Mouse (Mus musculus): ENCODE results near the gene Msx1. TPM values are rescaled to one million over a fixed set of nuclear protein-coding genes. Genes with fewer than 3 reads are reported as not detected.
A peak's percentile ranks its signal among the peaks of the same experiment; 100 is the strongest.

The Msx1 gene
- polyA plus RNA-seq, 1 experiment: 5.9 TPM

- 6% methylated on average over 9 of the region's 9 CpGs for WGBS
- DNase-seq: no peak
- H3K4me1 ChIP-seq (ENCODE audit: control insufficient read depth, insufficient read depth, low read length): peaks cover 3% of the 10 kb centered on the region; the same call in 1 of the 2 replicates
- TF ChIP-seq POLR2A (IDR thresholded peaks at IDR 0.05; ENCODE audit: borderline replicate concordance, extremely low read depth, low read depth, low read length) (no peak), CTCF (IDR thresholded peaks at IDR 0.05; ENCODE audit: insufficient read depth, low read length) (no peak)
- H3K4me3 ChIP-seq (replicated peaks; ENCODE audit: extremely low read depth, low read depth, low read length): no peak overlapping the region
These were observed 3.2 kb upstream of the Msx1 start for GRCm38 (mm10) chr5:37827626-37827950.

- peaks cover 3% of the 10 kb centered on the region; the same call in 1 of the 2 replicates for H3K4me1 ChIP-seq (ENCODE audit: control insufficient read depth, insufficient read depth, low read length)
- TF ChIP-seq CTCF (IDR thresholded peaks at IDR 0.05; ENCODE audit: insufficient read depth, low read length) (no peak), POLR2A (IDR thresholded peaks at IDR 0.05; ENCODE audit: borderline replicate concordance, extremely low read depth, low read depth, low read length) (no peak)
- WGBS: 3% methylated on average over 59 of the region's 59 CpGs
- H3K4me3 ChIP-seq (replicated peaks; ENCODE audit: extremely low read depth, low read depth, low read length): no peak overlapping the region
- DNase-seq: no peak
These were observed 2.6 kb upstream of the Msx1 start for GRCm38 (mm10) chr5:37826706-37827625.

- Histone ChIP-seq H3K4me1 (ENCODE audit: control insufficient read depth, insufficient read depth, low read length) (peaks cover 3% of the 10 kb centered on the region; the same call in 1 of the 2 replicates), H3K4me3 (replicated peaks; ENCODE audit: extremely low read depth, low read depth, low read length) (no peak overlapping the region)
- DNase-seq: no peak
- WGBS: 10% methylated on average over 37 of the region's 37 CpGs
- TF ChIP-seq POLR2A (IDR thresholded peaks at IDR 0.05; ENCODE audit: borderline replicate concordance, extremely low read depth, low read depth, low read length) (no peak), CTCF (IDR thresholded peaks at IDR 0.05; ENCODE audit: insufficient read depth, low read length) (no peak)
These were observed 1.4 kb upstream of the Msx1 start for GRCm38 (mm10) chr5:37825611-37826445.

- WGBS: 30% methylated on average over 7 of the region's 7 CpGs
- TF ChIP-seq POLR2A (IDR thresholded peaks at IDR 0.05; ENCODE audit: borderline replicate concordance, extremely low read depth, low read depth, low read length) (no peak), CTCF (IDR thresholded peaks at IDR 0.05; ENCODE audit: insufficient read depth, low read length) (no peak)
- H3K4me1 ChIP-seq (ENCODE audit: control insufficient read depth, insufficient read depth, low read length): peaks cover 3% of the 10 kb centered on the region; the same call in 1 of the 2 replicates
- no peak overlapping the region for H3K4me3 ChIP-seq (replicated peaks; ENCODE audit: extremely low read depth, low read depth, low read length)
- no peak for DNase-seq
These were observed 773 bp upstream of the Msx1 start for GRCm38 (mm10) chr5:37825111-37825600.

GRCm38 (mm10) chr5:37823721-37824460 is 492 bp downstream of the Msx1 start:
- Histone ChIP-seq H3K4me3 (replicated peaks; ENCODE audit: extremely low read depth, low read depth, low read length) (peak overlapping the region; percentile 89), H3K4me1 (ENCODE audit: control insufficient read depth, insufficient read depth, low read length) (peaks cover 3% of the 10 kb centered on the region; the same call in 1 of the 2 replicates)
- no peak for TF ChIP-seq CTCF (IDR thresholded peaks at IDR 0.05; ENCODE audit: insufficient read depth, low read length)
- DNase-seq: peak; percentile 22
- WGBS: under 1% methylated on average over 58 of the region's 58 CpGs

GRCm38 (mm10) chr5:37822791-37823720 is 1.3 kb downstream of the Msx1 start:
- H3K4me1 ChIP-seq (ENCODE audit: control insufficient read depth, insufficient read depth, low read length): peaks cover 3% of the 10 kb centered on the region; the same call in 1 of the 2 replicates
- 4% methylated on average over 42 of the region's 42 CpGs for WGBS
- no peak for TF ChIP-seq CTCF (IDR thresholded peaks at IDR 0.05; ENCODE audit: insufficient read depth, low read length)
- TF ChIP-seq POLR2A (IDR thresholded peaks at IDR 0.05; ENCODE audit: borderline replicate concordance, extremely low read depth, low read depth, low read length): no peak
- peak; percentile 25 for DNase-seq
- peak overlapping the region; percentile 89 for H3K4me3 ChIP-seq (replicated peaks; ENCODE audit: extremely low read depth, low read depth, low read length)

GRCm38 (mm10) chr5:37822116-37822707 is 2.2 kb downstream of the Msx1 start:
- H3K4me1 ChIP-seq (ENCODE audit: control insufficient read depth, insufficient read depth, low read length): peaks cover 3% of the 10 kb centered on the region; the same call in 1 of the 2 replicates
- no peak for DNase-seq
- WGBS: 50% methylated on average over 11 of the region's 11 CpGs
- H3K4me3 ChIP-seq (replicated peaks; ENCODE audit: extremely low read depth, low read depth, low read length): no peak overlapping the region
- no peak for TF ChIP-seq POLR2A (IDR thresholded peaks at IDR 0.05; ENCODE audit: borderline replicate concordance, extremely low read depth, low read depth, low read length)
- no peak for TF ChIP-seq CTCF (IDR thresholded peaks at IDR 0.05; ENCODE audit: insufficient read depth, low read length)

GRCm38 (mm10) chr5:37821111-37821601 is 3.2 kb downstream of the Msx1 start:
- 34% methylated on average over 27 of the region's 27 CpGs for WGBS
- peaks cover 3% of the 10 kb centered on the region; the same call in 1 of the 2 replicates for H3K4me1 ChIP-seq (ENCODE audit: control insufficient read depth, insufficient read depth, low read length)
- DNase-seq: no peak

More at GRCm38 (mm10) chr5:37821111-37821601, 3.2 kb downstream of the Msx1 start:
- no peak for TF ChIP-seq CTCF (IDR thresholded peaks at IDR 0.05; ENCODE audit: insufficient read depth, low read length)
- no peak for TF ChIP-seq POLR2A (IDR thresholded peaks at IDR 0.05; ENCODE audit: borderline replicate concordance, extremely low read depth, low read depth, low read length)
- no peak overlapping the region for H3K4me3 ChIP-seq (replicated peaks; ENCODE audit: extremely low read depth, low read depth, low read length)
